Mouse (Mus musculus) CH12.LX (cell line): Measurements from ENCODE around the gene Gm10271. TPM values are rescaled to one million over a fixed set of nuclear protein-coding genes. Genes with fewer than 3 reads are reported as not detected.

Experiments
- DNase-seq: peaks from one replicate; pipeline ENCODE4 v3.0.0-alpha.2; 2013; ENCODE audit errors: extremely low read depth
- H3K27ac ChIP-seq: 2 replicates; pipeline ENCODE4 v1.5.1; 2012; ENCODE audit warnings: low read depth, mild to moderate bottlenecking, control low read depth, moderate library complexity; ENCODE audit not compliant: insufficient read depth
- H3K27me3 ChIP-seq: replicated peaks from 2 replicates; pipeline ENCODE3; 2012; ENCODE audit warnings: inconsistent platforms
- H3K36me3 ChIP-seq, 2 experiments: replicated peaks in 1 of 2; 2 replicates each; pipeline versions ENCODE3 to v1.6.1; 2012; ENCODE audit warnings: inconsistent platforms in 1 of 2, low read length in 1 of 2, mild to moderate bottlenecking in 1 of 2, mixed read lengths in 1 of 2, moderate library complexity in 1 of 2; ENCODE audit not compliant: control insufficient read depth in 1 of 2, insufficient read depth in 1 of 2
- H3K4me1 ChIP-seq, 2 experiments: 2 replicates each; pipeline ENCODE4 v1.6.1; 2012; ENCODE audit warnings: inconsistent platforms in 1 of 2, moderate library complexity in 1 of 2; ENCODE audit not compliant: insufficient read depth in 2 of 2, control insufficient read depth in 1 of 2
- H3K4me2 ChIP-seq: 2 replicates; pipeline ENCODE4 v1.6.1; 2012; ENCODE audit warnings: low read depth, mild to moderate bottlenecking, control low read depth; ENCODE audit not compliant: poor library complexity, insufficient read depth, severe bottlenecking
- H3K4me3 ChIP-seq, 3 experiments: fragments of 150-350 bp in 1 of 3; sonication (generic) in 1 of 3; replicated peaks in 1 of 3; 2 replicates each; pipeline versions ENCODE3 to v1.5.1; 2011 to 2012; ENCODE audit warnings: low read depth in 2 of 3, low read length in 2 of 3, mild to moderate bottlenecking in 2 of 3, moderate library complexity in 2 of 3, control low read depth in 1 of 3, improper control_type of control experiment in 1 of 3, inconsistent platforms in 1 of 3, mixed read lengths in 1 of 3; ENCODE audit not compliant: poor library complexity in 1 of 3
- H3K79me2 ChIP-seq: replicated peaks from 2 replicates; pipeline ENCODE4 v1.6.1; 2012; ENCODE audit warnings: mild to moderate bottlenecking, moderate library complexity; ENCODE audit not compliant: control insufficient read depth, poor library complexity, insufficient read depth, severe bottlenecking; ENCODE audit errors: extremely low read depth
- H3K9ac ChIP-seq: 2 replicates; pipeline ENCODE4 v1.6.1; 2012; ENCODE audit warnings: low read depth, mild to moderate bottlenecking, control low read depth, moderate library complexity; ENCODE audit not compliant: insufficient read depth
- H3K9me3 ChIP-seq: replicated peaks from 2 replicates; pipeline ENCODE3; 2012; ENCODE audit warnings: low read length, inconsistent platforms, mixed read lengths
- CHD2 ChIP-seq: IDR thresholded peaks from 2 replicates; pipeline ENCODE4 v1.6.1; 2011; ENCODE audit warnings: low read length, improper control_type of control experiment
- CTCF ChIP-seq, 2 experiments: IDR thresholded peaks in 1 of 2; conservative IDR thresholded peaks in 1 of 2; 2 replicates each; pipeline ENCODE4 v1.5.1; 2011 to 2012; ENCODE audit warnings: low read depth in 2 of 2, low read length in 2 of 2, improper control_type of control experiment in 1 of 2, inconsistent platforms in 1 of 2, mild to moderate bottlenecking in 1 of 2, moderate library complexity in 1 of 2
- ELF1 ChIP-seq: IDR thresholded peaks from 2 replicates; pipeline ENCODE4 v1.6.1; 2014; ENCODE audit warnings: low read depth, mild to moderate bottlenecking, inconsistent platforms, low read length, improper control_type of control experiment
- GABPA ChIP-seq: IDR thresholded peaks from 2 replicates; pipeline ENCODE4 v1.6.1; 2012; ENCODE audit warnings: low read depth, low read length, improper control_type of control experiment, inconsistent platforms; ENCODE audit not compliant: insufficient replicate concordance
- HCFC1 ChIP-seq: IDR thresholded peaks from 2 replicates; pipeline ENCODE4 v1.6.1; 2012; ENCODE audit warnings: low read depth, mild to moderate bottlenecking, inconsistent platforms, low read length, improper control_type of control experiment
- IRF4 ChIP-seq: IDR thresholded peaks from 2 replicates; pipeline ENCODE4 v1.6.1; 2014; ENCODE audit warnings: low read depth, mild to moderate bottlenecking, inconsistent platforms, low read length, improper control_type of control experiment
- KAT2A ChIP-seq: IDR thresholded peaks from 2 replicates; pipeline ENCODE4 v1.6.1; 2012; ENCODE audit warnings: low read length, improper control_type of control experiment, inconsistent platforms; ENCODE audit not compliant: insufficient replicate concordance
- MAFK ChIP-seq: IDR thresholded peaks from 2 replicates; pipeline ENCODE4 v1.6.1; 2011; ENCODE audit warnings: low read length, improper control_type of control experiment; ENCODE audit not compliant: insufficient replicate concordance
- MEF2A ChIP-seq: IDR thresholded peaks from 2 replicates; pipeline ENCODE4 v1.6.1; 2014; ENCODE audit warnings: low read depth, mild to moderate bottlenecking, inconsistent platforms, low read length, improper control_type of control experiment, borderline replicate concordance
- MXI1 ChIP-seq: IDR thresholded peaks from 2 replicates; pipeline ENCODE4 v1.6.1; 2011; ENCODE audit warnings: mild to moderate bottlenecking, low read depth, low read length, improper control_type of control experiment
- MYC ChIP-seq: IDR thresholded peaks from 2 replicates; pipeline ENCODE4 v1.6.1; 2011; ENCODE audit warnings: low read depth, mild to moderate bottlenecking, improper control_type of control experiment, low read length
- NELFE ChIP-seq: IDR thresholded peaks from 2 replicates; pipeline ENCODE4 v1.6.1; 2011; ENCODE audit warnings: low read depth, low read length, improper control_type of control experiment
- NRF1 ChIP-seq: IDR thresholded peaks from 2 replicates; pipeline ENCODE4 v1.6.1; 2014; ENCODE audit warnings: low read depth, mild to moderate bottlenecking, inconsistent platforms, low read length, improper control_type of control experiment, moderate library complexity
- PAX5 ChIP-seq: IDR thresholded peaks from 2 replicates; pipeline ENCODE4 v1.6.1; 2012; ENCODE audit warnings: low read length, inconsistent platforms, mixed read lengths
- POLR2A ChIP-seq: IDR thresholded peaks from 2 replicates; pipeline ENCODE4 v1.6.1; 2011; ENCODE audit warnings: low read depth, mild to moderate bottlenecking, improper control_type of control experiment, low read length
- POLR2AphosphoS2 ChIP-seq: IDR thresholded peaks from 2 replicates; pipeline ENCODE4 v1.6.1; 2011; ENCODE audit warnings: low read depth, low read length, improper control_type of control experiment
- RCOR1 ChIP-seq: conservative IDR thresholded peaks from 2 replicates; pipeline ENCODE4 v1.6.1; 2012; ENCODE audit warnings: low read depth, mild to moderate bottlenecking, inconsistent platforms, low read length, improper control_type of control experiment
- SMC3 ChIP-seq: IDR thresholded peaks from 2 replicates; pipeline ENCODE4 v1.6.1; 2011; ENCODE audit warnings: low read depth, low read length, improper control_type of control experiment
- TBP ChIP-seq: conservative IDR thresholded peaks from 2 replicates; pipeline ENCODE4 v1.6.1; 2011; ENCODE audit warnings: low read depth, low read length, improper control_type of control experiment
- UBTF ChIP-seq: IDR thresholded peaks from 2 replicates; pipeline ENCODE4 v1.6.1; 2012; ENCODE audit warnings: low read depth, mild to moderate bottlenecking, inconsistent platforms, low read length, improper control_type of control experiment, moderate library complexity
- USF2 ChIP-seq: conservative IDR thresholded peaks from 2 replicates; pipeline ENCODE4 v1.6.1; 2011; ENCODE audit warnings: low read depth, low read length, improper control_type of control experiment
- ZC3H11A ChIP-seq: IDR thresholded peaks from 2 replicates; pipeline ENCODE4 v1.6.1; 2012; ENCODE audit warnings: low read depth, mild to moderate bottlenecking, inconsistent platforms, low read length, improper control_type of control experiment
- ZKSCAN1 ChIP-seq: IDR thresholded peaks from 2 replicates; pipeline ENCODE4 v1.6.1; 2012; ENCODE audit warnings: low read depth, inconsistent platforms, low read length, improper control_type of control experiment, borderline replicate concordance
- dilution Hi-C: fragments of 300-500 bp; cut with MboI; formaldehyde crosslinking; loops from 2 replicates; pipeline ENCODE4 v1.14.3; 2020; ENCODE audit warnings: low sequenced_read_pairs; ENCODE audit not compliant: extremely low pct_unique_long_range_greater_than_20kb, extremely low pct_ligation_motif_present
- in situ Hi-C: fragments of 300-500 bp; cut with MboI; formaldehyde crosslinking; loops from 3 replicates; pipeline ENCODE4 v1.14.3; 2019; ENCODE audit warnings: low sequenced_read_pairs, low pct_ligation_motif_present, low pct_unique_long_range_greater_than_20kb, mixed read lengths
- polyA plus RNA-seq: library from polyadenylated mRNA; unstranded; fragments of >175 nt; gene quantifications from 2 replicates; pipeline ENCODE4 v1.2.1, GENCODE M21; 2012; ENCODE audit warnings: low read depth; ENCODE audit not compliant: insufficient read length
- total RNA-seq, 2 experiments: library from RNA; depleted of rRNA; stranded (reverse); fragments of 300-350 nt in 1 of 2; fragments of >200 nt in 1 of 2; gene quantifications; 2 replicates each; pipeline ENCODE4 v1.2.3; 2012 to 2014

The Gm10271 gene
- total RNA-seq (2012; rRNA removed): not detected in 2 replicates
- total RNA-seq (2014; rRNA removed): not detected in 2 replicates
- not detected in 2 replicates for polyA plus RNA-seq

GRCm38 (mm10) chr10:116972509-116972908, at the start of gene Gm10271:
Gene Gm10271 (minus strand): TSS chr10:116972609.
- in situ Hi-C loops: loop anchor here (10.0 kb wide), 1 partner anchor 62 kb away; no protein-coding TSS in a partner anchor
- dilution Hi-C loops: no loop called here
- no peak within 1 kb of the TSS for H3K4me2 ChIP-seq

GRCm38 (mm10) chr10:117021020-117021754, 48.8 kb upstream of the Gm10271 start:
- Histone ChIP-seq H3K36me3 (no peaks in the 10 kb centered on the region), H3K4me1 (peaks cover 22 to 25% of the 10 kb centered on the region in 2 experiments), H3K79me2 (no peaks in the 10 kb centered on the region), H3K27me3 (peaks cover 4% of the 10 kb centered on the region), H3K9me3 (no peaks in the 10 kb centered on the region), H3K9ac (no peak overlapping the region), H3K27ac (no peak overlapping the region), H3K4me2 (no peak overlapping the region), H3K4me3 (no peak overlapping the region)
- dilution Hi-C loops (no loop called here), in situ Hi-C loops (no loop called here)
- DNase-seq: no peak
- TF ChIP-seq MEF2A: no peak
- no peak for TF ChIP-seq GABPA
- no peak for TF ChIP-seq SMC3
- no peak for TF ChIP-seq CTCF (conservative IDR thresholded peaks at IDR 0.05 in 1 of 2, IDR thresholded peaks at IDR 0.05 in 1 of 2; ENCODE audit: low read depth in 2 of 2, low read length in 2 of 2)
- TF ChIP-seq MAFK: no peak
- TF ChIP-seq USF2: no peak
- TF ChIP-seq KAT2A: no peak
- TF ChIP-seq ELF1: no peak
- TF ChIP-seq ZC3H11A: no peak
- no peak for TF ChIP-seq ZKSCAN1
- no peak for TF ChIP-seq MXI1
- TF ChIP-seq MYC: no peak
- TF ChIP-seq PAX5: no peak

More at GRCm38 (mm10) chr10:116972509-116972908, at the start of gene Gm10271:
- no peaks in the 10 kb centered on the region for H3K79me2 ChIP-seq
- TF ChIP-seq RCOR1 (no peak), HCFC1 (no peak), UBTF (no peak), IRF4 (no peak), TBP (no peak), POLR2AphosphoS2 (no peak), USF2 (no peak), ZKSCAN1 (no peak), MXI1 (no peak), POLR2A (no peak), MYC (no peak), CHD2 (no peak), NRF1 (no peak), PAX5 (no peak), MEF2A (no peak), NELFE (no peak)
- H3K4me1 ChIP-seq: no peaks in the 10 kb centered on the region
- no peak within 1 kb of the TSS for H3K27ac ChIP-seq
- no peaks in the 10 kb centered on the region for H3K27me3 ChIP-seq
- no peak within 1 kb of the TSS for H3K9ac ChIP-seq
- no peaks in the 10 kb centered on the region for H3K9me3 ChIP-seq
- DNase-seq: no peak
- H3K36me3 ChIP-seq: no peaks in the 10 kb centered on the region
- H3K4me3 ChIP-seq: no peak within 1 kb of the TSS
